Mouse (Mus musculus): Measurements from ENCODE around the gene Tacc3. TPM values are rescaled to one million over a fixed set of nuclear protein-coding genes. Genes with fewer than 3 reads are reported as not detected.

Tacc3 gene
- polyA plus RNA-seq, 1 experiment from 2014 or later = 125 TPM

DNA sequence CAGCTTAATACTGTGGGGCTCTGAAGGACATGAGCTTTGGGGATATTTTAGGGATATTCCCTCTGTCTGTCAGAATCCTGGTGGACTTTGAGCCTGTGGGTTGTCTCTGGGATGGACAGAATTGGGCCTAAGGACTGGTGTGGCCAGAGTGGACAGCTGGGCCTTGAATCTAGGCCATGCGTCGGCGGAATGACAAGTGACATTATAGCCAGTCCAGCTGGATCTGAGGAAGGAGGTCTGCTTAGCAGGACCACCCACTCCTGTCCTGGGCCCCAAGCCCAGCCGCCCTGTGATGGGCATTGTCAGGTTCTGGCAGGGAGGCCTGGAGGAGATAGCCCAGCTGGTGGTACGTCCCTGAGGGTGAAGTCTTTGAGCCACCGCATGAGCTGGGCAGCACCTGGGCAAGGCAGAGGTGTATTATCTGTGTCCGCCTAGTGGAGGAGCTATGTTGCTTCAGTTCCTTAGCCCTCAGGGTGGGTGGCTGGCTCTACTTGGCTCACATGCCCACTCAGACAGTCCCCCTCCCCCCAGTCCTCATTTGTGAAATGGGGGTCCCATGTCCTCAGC lies 68.2 kb downstream of the Tacc3 start:
- Histone ChIP-seq H3K27me3 (replicated peaks) (peaks cover 44% of the 10 kb centered on the region), H3K4me1 (peaks cover 24% of the 10 kb centered on the region), H3K36me3 (no peaks in the 10 kb centered on the region), H3K9ac (no peak overlapping the region), H3K27ac (replicated peaks) (no peak overlapping the region), H3K4me3 (no peak overlapping the region), H3K4me2 (no peak overlapping the region), H3K9me3 (no peaks in the 10 kb centered on the region)
- ATAC-seq (ENCODE audit: extremely low read depth, insufficient number of reproducible peaks, low FRiP score, low TSS enrichment) = no peak
- WGBS = 76% methylated on average over 7 of the region's 7 CpGs

DNA sequence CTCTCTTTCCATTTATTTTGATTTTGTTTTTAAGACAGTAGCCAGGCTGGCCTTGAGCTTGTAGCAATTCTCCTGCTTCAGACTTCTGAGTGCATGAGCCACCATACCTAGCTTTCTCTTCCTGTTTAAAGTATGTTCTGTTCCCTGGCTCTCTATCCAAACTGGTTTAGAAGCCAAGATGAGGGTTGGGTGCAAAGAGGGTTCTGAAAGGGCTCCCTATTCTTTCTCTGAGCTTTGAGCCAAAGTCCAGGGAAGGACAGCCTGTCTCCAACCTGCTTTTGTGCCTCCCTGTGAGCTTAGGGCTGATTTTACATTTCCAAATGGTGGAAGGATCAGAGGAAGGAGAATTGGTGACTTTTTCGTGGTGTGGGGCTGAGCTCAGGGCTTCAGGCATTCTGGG lies 69.0 kb downstream of the Tacc3 start:
- H3K4me1 ChIP-seq = peaks cover 19% of the 10 kb centered on the region
- 66% methylated on average over 1 of the region's 1 CpGs for WGBS
- H3K4me3 ChIP-seq = no peak overlapping the region
- peaks cover 44% of the 10 kb centered on the region for H3K27me3 ChIP-seq (replicated peaks)
- H3K27ac ChIP-seq (replicated peaks) = no peak overlapping the region
- H3K9me3 ChIP-seq = no peaks in the 10 kb centered on the region
- H3K9ac ChIP-seq = no peak overlapping the region
- H3K4me2 ChIP-seq = no peak overlapping the region
- ATAC-seq (ENCODE audit: extremely low read depth, insufficient number of reproducible peaks, low FRiP score, low TSS enrichment) = no peak
- H3K36me3 ChIP-seq = no peaks in the 10 kb centered on the region; the same call in 1 of the 2 replicates

Other genes starting within 250 kb of the Tacc3 start
- not detected in 2 replicates for gene Nkx1-1, start 224.2 kb upstream of the Tacc3 start, polyA plus RNA-seq (2015; fragmentation: Nextera tagmentation; extraction: Ambion mirVana)
- 46.9 and 50.2 TPM in 2 replicates for gene Fam53a, start 28.5 kb upstream of the Tacc3 start, polyA plus RNA-seq (2015; fragmentation: Nextera tagmentation; extraction: Ambion mirVana)
- 0.83 and 1.2 TPM in 2 replicates for gene Gm9903, start 28.2 kb upstream of the Tacc3 start, polyA plus RNA-seq (2015; fragmentation: Nextera tagmentation; extraction: Ambion mirVana)
- 114 and 121 TPM in 2 replicates for gene Slbp, start 5.6 kb upstream of the Tacc3 start, polyA plus RNA-seq (2015; fragmentation: Nextera tagmentation; extraction: Ambion mirVana)
- 32.0 and 33.0 TPM in 2 replicates for gene Tmem129, start 288 bp downstream of the Tacc3 start, polyA plus RNA-seq (2015; fragmentation: Nextera tagmentation; extraction: Ambion mirVana)
- gene Fgfr3, start 63.5 kb downstream of the Tacc3 start, polyA plus RNA-seq (2015; fragmentation: Nextera tagmentation; extraction: Ambion mirVana) = 4.1 and 4.3 TPM in 2 replicates
- gene Letm1, start 124.7 kb downstream of the Tacc3 start, polyA plus RNA-seq (2015; fragmentation: Nextera tagmentation; extraction: Ambion mirVana) = 40.9 and 43.5 TPM in 2 replicates
- gene Nsd2, start 162.6 kb downstream of the Tacc3 start, polyA plus RNA-seq (2015; fragmentation: Nextera tagmentation; extraction: Ambion mirVana) = 26.5 and 30.3 TPM in 2 replicates